Mouse (Mus musculus) brain, adult 2 months (tissue): ENCODE results near the gene Spata2l.
A peak's percentile ranks its signal among the peaks of the same experiment; 100 is the strongest.
"Not testable (repeated sequence)": the region's sequence is repeated elsewhere in the genome, so short reads cannot be mapped to it uniquely, and the experiment has no call there.

Experiments used
- DNase-seq: peaks from one replicate; pipeline ENCODE4 v3.0.0; 2011; ENCODE audit warnings: low read depth, low spot score

The Spata2l gene

GRCm38 (mm10) chr8:123202288-123202687 lies 33.7 kb downstream of the Spata2l start:
- peak; percentile 83 for DNase-seq

GRCm38 (mm10) chr8:123199864-123200263 lies 36.2 kb downstream of the Spata2l start:
- DNase-seq = no peak

- DNase-seq = not testable (repeated sequence)
Observed at GRCm38 (mm10) chr8:123197016-123197415, 39.0 kb downstream of the Spata2l start.

GRCm38 (mm10) chr8:123193771-123194170 lies 42.3 kb downstream of the Spata2l start:
- no peak for DNase-seq

- DNase-seq = no peak
Observed at GRCm38 (mm10) chr8:123191908-123192307, 44.1 kb downstream of the Spata2l start.

- peak; percentile 92 for DNase-seq
Observed at GRCm38 (mm10) chr8:123190678-123191077, 45.4 kb downstream of the Spata2l start.

- no peak for DNase-seq
Observed at GRCm38 (mm10) chr8:123188841-123189240, 47.2 kb downstream of the Spata2l start.

- DNase-seq = no peak
Observed at GRCm38 (mm10) chr8:123188006-123188405, 48.0 kb downstream of the Spata2l start.

GRCm38 (mm10) chr8:123185566-123186409 lies 50.2 kb downstream of the Spata2l start, which contains the start of gene Dpep1:
Dpep1 (plus strand) TSS chr8:123186242.
- no peak for DNase-seq

- no peak for DNase-seq
Observed at GRCm38 (mm10) chr8:123181391-123181790, 54.6 kb downstream of the Spata2l start.
